Mouse (Mus musculus) midbrain, embryonic 12.5 days (tissue): Measurements from ENCODE around the gene Gm20695. TPM values are rescaled to one million over a fixed set of nuclear protein-coding genes. Genes with fewer than 3 reads are reported as not detected.

Source experiments
- ATAC-seq: fragments of 200-750 bp; cut with Nextera tagmentation; 2 replicates; pipeline ENCODE4 v1.8.0; 2017; ENCODE audit warnings: low read depth, moderate TSS enrichment, moderate library complexity; ENCODE audit not compliant: low FRiP score
- H3K27ac ChIP-seq: fragments of 300-500 bp; sonication (generic); replicated peaks from 2 replicates; pipeline ENCODE4 v1.5.1; 2016; ENCODE audit warnings: mild to moderate bottlenecking
- H3K27me3 ChIP-seq: fragments of 300-500 bp; sonication (generic); 2 replicates; pipeline ENCODE4 v1.6.1; 2016; ENCODE audit warnings: mild to moderate bottlenecking
- H3K36me3 ChIP-seq: fragments of 300-500 bp; sonication (generic); 2 replicates; pipeline ENCODE4 v1.6.1; 2016
- H3K4me1 ChIP-seq: fragments of 300-500 bp; sonication (generic); 2 replicates; pipeline ENCODE4 v1.6.1; 2016
- H3K4me2 ChIP-seq: fragments of 300-500 bp; sonication (generic); replicated peaks from 2 replicates; pipeline ENCODE4 v1.6.1; 2016; ENCODE audit warnings: mild to moderate bottlenecking, moderate library complexity
- H3K4me3 ChIP-seq: fragments of 300-500 bp; sonication (generic); 2 replicates; pipeline ENCODE4 v1.5.1; 2016; ENCODE audit warnings: mild to moderate bottlenecking
- H3K9ac ChIP-seq: fragments of 300-500 bp; sonication (generic); replicated peaks from 2 replicates; pipeline ENCODE4 v1.6.1; 2016; ENCODE audit warnings: mild to moderate bottlenecking, moderate library complexity
- H3K9me3 ChIP-seq: fragments of 300-500 bp; sonication (generic); 2 replicates; pipeline ENCODE4 v1.6.1; 2016; ENCODE audit warnings: mild to moderate bottlenecking
- WGBS: fragments of 180-500 bp; shearing (Covaris S2); methylation state at CpG from one replicate; pipeline ENCODE4 v1.1.7; 2016; 5-methylcytosine and 5-hydroxymethylcytosine counted together
- microRNA-seq: library from miRNA; unstranded; fragments of <30 nt; microRNA quantifications from one replicate; pipeline ENCODE4, GENCODE M21; 2017
- polyA plus RNA-seq: library from polyadenylated mRNA; unstranded; fragments of >200 nt; fragmentation: Nextera tagmentation; extraction: Ambion mirVana; gene quantifications from 2 replicates; pipeline ENCODE4 v1.2.1, GENCODE M21; 2016

Gene Gm20695
- polyA plus RNA-seq, 1 experiment from 2014 or later: 3.3 TPM

- H3K4me1 ChIP-seq: no peaks in the 10 kb centered on the region
- H3K36me3 ChIP-seq: no peaks in the 10 kb centered on the region
- H3K9me3 ChIP-seq: no peaks in the 10 kb centered on the region
- H3K27ac ChIP-seq: no peak overlapping the region
- ATAC-seq: no peak
- WGBS: 77% methylated on average over 2 of the region's 2 CpGs
- H3K9ac ChIP-seq: no peak overlapping the region
- H3K4me2 ChIP-seq: no peak overlapping the region
- no peak overlapping the region for H3K4me3 ChIP-seq
- H3K27me3 ChIP-seq: no peaks in the 10 kb centered on the region
These were observed 74.8 kb downstream of the Gm20695 start for GRCm38 (mm10) chr16:3959261-3959660.

GRCm38 (mm10) chr16:3964990-3965389 is 80.5 kb downstream of the Gm20695 start:
- 88% methylated on average over 10 of the region's 10 CpGs for WGBS
- Histone ChIP-seq H3K36me3 (no peaks in the 10 kb centered on the region), H3K9me3 (no peaks in the 10 kb centered on the region), H3K4me1 (no peaks in the 10 kb centered on the region), H3K4me2 (no peak overlapping the region), H3K27me3 (no peaks in the 10 kb centered on the region), H3K9ac (no peak overlapping the region), H3K27ac (no peak overlapping the region), H3K4me3 (no peak overlapping the region)
- no peak for ATAC-seq

- H3K9me3 ChIP-seq: no peaks in the 10 kb centered on the region
- H3K4me1 ChIP-seq: no peaks in the 10 kb centered on the region
- H3K36me3 ChIP-seq: no peaks in the 10 kb centered on the region
- no peak overlapping the region for H3K27ac ChIP-seq
- ATAC-seq: no peak
- WGBS: 83% methylated on average over 3 of the region's 3 CpGs
- H3K4me2 ChIP-seq: no peak overlapping the region
- H3K27me3 ChIP-seq: no peaks in the 10 kb centered on the region
- no peak overlapping the region for H3K9ac ChIP-seq
- no peak overlapping the region for H3K4me3 ChIP-seq
These were observed 81.1 kb downstream of the Gm20695 start for GRCm38 (mm10) chr16:3965534-3965933.

Small RNA genes lying within 50 kb of the gene (microRNA-seq; reads per million reads assigned to microRNA genes)
- not detected for gene Gm23493

Other genes starting within 250 kb of the Gm20695 start
- not detected in 2 replicates for gene Mefv, start 166.6 kb upstream of the Gm20695 start, polyA plus RNA-seq
- 57.9 and 59.9 TPM in 2 replicates for gene Zfp263, start 140.6 kb upstream of the Gm20695 start, polyA plus RNA-seq
- not detected in 2 replicates for gene Olfr15, start 53.8 kb upstream of the Gm20695 start, polyA plus RNA-seq
- 1.6 and 2.1 TPM in 2 replicates for gene Zfp174, start 37.4 kb upstream of the Gm20695 start, polyA plus RNA-seq
- gene Naa60, start 12.3 kb upstream of the Gm20695 start, polyA plus RNA-seq: 66.0 and 70.2 TPM in 2 replicates
- 12.7 and 13.5 TPM in 2 replicates for gene Zfp597, start 87 bp upstream of the Gm20695 start, polyA plus RNA-seq
- gene 1700037C18Rik, start 24.0 kb downstream of the Gm20695 start, polyA plus RNA-seq: 5.7 and 7.5 TPM in 2 replicates
- gene Cluap1, start 24.2 kb downstream of the Gm20695 start, polyA plus RNA-seq: 24.9 and 25.8 TPM in 2 replicates
- 0.99 and 1.2 TPM in 2 replicates for gene Nlrc3, start 92.0 kb downstream of the Gm20695 start, polyA plus RNA-seq
- gene Slx4, start 119.1 kb downstream of the Gm20695 start, polyA plus RNA-seq: 29.9 and 30.3 TPM in 2 replicates
- gene Dnase1, start 152.3 kb downstream of the Gm20695 start, polyA plus RNA-seq: 6.2 and 7.8 TPM in 2 replicates
- gene Trap1, start 193.2 kb downstream of the Gm20695 start, polyA plus RNA-seq: 59.7 and 62.8 TPM in 2 replicates